Mouse (Mus musculus): ENCODE data around the gene Vmn2r63.
A peak's percentile ranks its signal among the peaks of the same experiment; 100 is the strongest.
"Not testable (repeated sequence)": the region's sequence is repeated elsewhere in the genome, so short reads cannot be mapped to it uniquely, and the experiment has no call there.

Gene Vmn2r63

GRCm38 (mm10) chr7:42933722-42934121 lies at the start of gene Vmn2r63:
Gene Vmn2r63 (minus strand): TSS chr7:42933822.
- not testable (repeated sequence) for DNase-seq

- no peak for DNase-seq
Measured at GRCm38 (mm10) chr7:42980739-42981138, 47.1 kb upstream of the Vmn2r63 start.

DNA sequence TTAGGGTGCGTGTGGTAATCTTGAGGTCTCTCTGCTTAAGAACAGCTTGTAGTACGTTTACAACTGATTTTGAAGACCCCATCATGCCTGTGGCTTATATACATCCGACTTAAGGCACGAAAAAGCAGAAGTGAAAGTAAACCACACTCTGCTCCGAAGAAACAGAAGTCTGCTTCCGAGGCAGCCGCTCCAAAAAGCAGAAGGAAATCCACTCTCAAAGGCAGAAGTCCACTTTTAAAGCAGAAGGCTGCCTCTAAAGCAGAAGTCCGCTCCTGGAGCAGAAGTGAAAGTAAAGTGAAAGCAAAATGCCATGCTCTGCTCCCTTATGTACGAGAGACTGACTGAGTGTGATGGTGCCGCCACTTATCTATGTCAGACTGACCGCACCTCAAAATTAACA lies 46.5 kb upstream of the Vmn2r63 start:
- peak; percentile 46 for DNase-seq

- no peak for DNase-seq
Measured at GRCm38 (mm10) chr7:42965246-42965645, 31.6 kb upstream of the Vmn2r63 start.

DNA sequence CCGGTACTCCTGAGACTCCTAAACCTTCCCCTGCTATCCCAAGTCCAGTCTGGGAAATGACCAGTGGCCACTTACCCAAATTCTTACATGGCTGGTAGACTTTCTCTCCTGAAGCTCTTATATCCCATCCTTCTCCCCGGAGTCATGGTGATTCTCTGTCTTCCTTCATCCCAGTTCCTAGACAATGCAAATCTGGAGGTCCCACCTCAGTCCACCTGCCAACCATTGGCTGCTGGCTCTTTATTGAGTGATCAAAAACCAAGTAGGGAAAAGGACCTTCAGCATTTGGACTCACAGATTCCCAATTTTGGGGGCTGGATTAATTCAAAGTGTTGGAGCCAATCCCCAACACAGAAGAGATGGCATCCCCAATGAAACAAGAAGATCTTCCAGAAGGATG lies 35.6 kb downstream of the Vmn2r63 start:
- not testable (repeated sequence) for DNase-seq

- DNase-seq = no peak
Measured at GRCm38 (mm10) chr7:42878090-42878489, 55.5 kb downstream of the Vmn2r63 start.

DNA sequence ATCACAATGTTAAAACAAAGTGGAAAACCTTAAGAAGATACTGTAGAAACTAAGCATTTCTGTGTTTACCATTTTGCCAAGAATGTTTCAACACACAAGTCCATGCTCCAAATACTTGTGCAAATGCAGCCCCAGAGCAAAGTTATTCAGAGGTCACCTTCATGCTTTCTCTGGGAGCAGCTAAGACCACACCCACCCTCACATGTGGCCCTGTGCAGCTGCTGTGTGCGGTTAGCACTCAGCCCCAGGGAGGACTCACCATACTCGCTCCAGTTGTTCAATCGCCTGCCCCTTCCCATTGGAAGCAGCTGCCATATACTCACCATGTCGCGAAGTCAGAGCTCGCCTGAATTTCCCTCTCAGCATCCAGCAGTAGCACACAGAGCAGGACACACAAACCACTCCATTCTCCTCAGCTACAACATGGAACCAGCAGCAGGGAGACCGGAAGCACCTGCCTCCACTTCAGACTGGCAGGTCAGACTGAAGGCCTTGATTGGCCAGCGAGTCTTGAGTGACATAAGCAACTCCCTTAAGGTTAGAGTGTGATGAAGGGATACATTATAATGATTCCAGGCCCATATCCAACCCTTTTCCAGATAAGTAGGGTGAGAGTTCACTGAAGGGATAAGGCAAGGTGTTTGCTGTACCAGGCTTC lies 66.7 kb downstream of the Vmn2r63 start, which contains the start of gene Gm2381:
TSS of gene Gm2381 (minus strand) at position 434 of the 658 bp plus-strand sequence.
- not testable (repeated sequence) for DNase-seq
